Mouse (Mus musculus) intestine, embryonic 15.5 days (tissue): ENCODE data around the gene Best3. TPM values are rescaled to one million over a fixed set of nuclear protein-coding genes. Genes with fewer than 3 reads are reported as not detected.

Experiments used
- ATAC-seq: fragments of 200-750 bp; cut with Nextera tagmentation; 2 replicates; pipeline ENCODE4 v1.8.0; 2017; ENCODE audit warnings: moderate TSS enrichment, moderate library complexity
- H3K27ac ChIP-seq: fragments of 300-500 bp; sonication (generic); 2 replicates; pipeline ENCODE4 v1.5.1; 2015; ENCODE audit warnings: mild to moderate bottlenecking, inconsistent platforms
- H3K27me3 ChIP-seq: fragments of 300-500 bp; sonication (generic); replicated peaks from 2 replicates; pipeline ENCODE4 v1.6.1; 2015; ENCODE audit warnings: inconsistent platforms
- H3K36me3 ChIP-seq: fragments of 300-500 bp; sonication (generic); 2 replicates; pipeline ENCODE4 v1.6.1; 2015; ENCODE audit warnings: inconsistent platforms
- H3K4me1 ChIP-seq: fragments of 300-500 bp; sonication (generic); replicated peaks from 2 replicates; pipeline ENCODE4 v1.6.1; 2015; ENCODE audit warnings: inconsistent platforms
- H3K4me2 ChIP-seq: fragments of 300-500 bp; sonication (generic); replicated peaks from 2 replicates; pipeline ENCODE4 v1.6.1; 2015; ENCODE audit warnings: mild to moderate bottlenecking, inconsistent platforms
- H3K4me3 ChIP-seq: fragments of 300-500 bp; sonication (generic); replicated peaks from 2 replicates; pipeline ENCODE4 v1.5.1; 2015; ENCODE audit warnings: inconsistent platforms
- H3K9ac ChIP-seq: fragments of 300-500 bp; sonication (generic); 2 replicates; pipeline ENCODE4 v1.6.1; 2015; ENCODE audit warnings: inconsistent platforms
- H3K9me3 ChIP-seq: fragments of 300-500 bp; sonication (generic); 2 replicates; pipeline ENCODE4 v1.6.1; 2016; ENCODE audit warnings: inconsistent platforms
- WGBS: fragments of 180-500 bp; shearing (Covaris S2); methylation state at CpG from one replicate; pipeline ENCODE4 v1.1.7; 2015; 5-methylcytosine and 5-hydroxymethylcytosine counted together
- polyA plus RNA-seq: library from polyadenylated mRNA; unstranded; fragments of >200 nt; fragmentation: Nextera tagmentation; extraction: Ambion mirVana; gene quantifications from 2 replicates; pipeline ENCODE4 v1.2.1, GENCODE M21; 2015

The Best3 gene
- not detected in 2 replicates for polyA plus RNA-seq

DNA sequence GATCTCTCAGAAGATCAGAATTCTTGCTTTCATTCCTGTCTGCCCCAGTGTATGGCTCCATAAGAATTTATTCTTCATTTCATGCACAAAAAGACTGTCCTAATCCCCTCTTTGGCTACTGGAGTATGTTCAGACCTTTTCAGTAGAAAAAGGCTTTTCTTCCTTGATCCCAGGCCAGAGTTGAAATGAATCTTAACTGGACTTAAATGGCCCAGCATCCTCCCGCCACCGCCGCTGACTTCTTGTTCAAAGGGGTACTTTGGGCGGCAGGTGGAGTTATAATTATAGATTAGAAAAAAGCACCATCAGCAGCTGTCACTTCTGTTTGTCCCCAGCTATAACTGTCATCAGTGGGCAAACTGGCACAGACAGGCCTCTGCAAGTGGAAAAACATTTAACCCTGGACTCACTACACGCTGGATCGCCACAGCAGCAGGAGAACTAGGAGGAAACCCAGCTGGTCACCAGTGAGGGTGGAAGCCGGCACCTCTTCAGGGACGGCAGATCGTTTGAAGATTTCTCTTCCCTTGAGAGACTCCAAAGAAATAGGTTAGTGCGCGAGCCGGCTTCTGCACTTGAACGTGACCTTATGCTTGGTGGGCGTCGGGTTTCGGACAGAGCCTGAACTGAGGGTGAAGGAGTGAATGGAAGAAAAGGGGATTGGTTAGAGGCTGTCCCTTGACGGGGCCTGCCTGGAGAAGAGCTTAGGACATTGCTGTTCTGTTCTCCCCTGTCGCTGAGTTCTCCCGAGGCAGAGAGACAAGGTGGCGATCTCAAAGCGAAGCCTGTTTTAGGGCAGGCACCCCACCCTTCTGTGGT, at the start of gene Best3:
Gene Best3 (plus strand): TSS at position 51 of the 819 bp plus-strand sequence.
- no peak for ATAC-seq
- Histone ChIP-seq H3K4me1 (no peaks in the 10 kb centered on the region), H3K27me3 (no peaks in the 10 kb centered on the region), H3K9ac (no peak within 1 kb of the TSS), H3K36me3 (no peaks in the 10 kb centered on the region), H3K9me3 (no peaks in the 10 kb centered on the region), H3K4me3 (no peak within 1 kb of the TSS), H3K4me2 (no peak within 1 kb of the TSS), H3K27ac (no peak within 1 kb of the TSS)
- 52% methylated on average over 21 of the region's 21 CpGs for WGBS

DNA sequence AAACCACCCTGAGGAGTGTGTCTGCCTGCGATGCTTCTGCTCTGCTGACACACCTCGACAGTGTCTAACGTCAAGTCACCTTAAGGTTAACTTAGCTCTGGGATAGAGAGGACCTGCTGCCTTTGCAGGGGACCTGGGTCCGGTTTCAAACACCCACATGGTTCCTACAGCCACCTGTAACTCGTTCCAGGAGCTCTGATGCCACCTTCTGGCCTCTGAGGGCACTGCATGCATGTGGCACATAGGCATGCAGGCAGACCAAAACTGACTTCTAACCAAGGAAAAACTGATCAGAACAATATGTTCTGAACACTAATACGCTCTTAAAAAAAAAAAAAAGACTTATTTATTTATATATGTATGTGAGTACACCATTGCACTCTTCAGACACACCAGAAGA, 43.1 kb upstream of the Best3 start:
- Histone ChIP-seq H3K27me3 (no peaks in the 10 kb centered on the region), H3K4me1 (0 out of 2 replicates have a peak, but pooled peaks cover 3% of the 10 kb centered on the region), H3K4me3 (no peak overlapping the region), H3K9me3 (no peaks in the 10 kb centered on the region), H3K36me3 (0 out of 2 replicates have a peak, but pooled peaks cover 6% of the 10 kb centered on the region), H3K27ac (no peak overlapping the region), H3K4me2 (no peak overlapping the region), H3K9ac (no peak overlapping the region)
- no peak for ATAC-seq
- 92% methylated on average over 6 of the region's 6 CpGs for WGBS

DNA sequence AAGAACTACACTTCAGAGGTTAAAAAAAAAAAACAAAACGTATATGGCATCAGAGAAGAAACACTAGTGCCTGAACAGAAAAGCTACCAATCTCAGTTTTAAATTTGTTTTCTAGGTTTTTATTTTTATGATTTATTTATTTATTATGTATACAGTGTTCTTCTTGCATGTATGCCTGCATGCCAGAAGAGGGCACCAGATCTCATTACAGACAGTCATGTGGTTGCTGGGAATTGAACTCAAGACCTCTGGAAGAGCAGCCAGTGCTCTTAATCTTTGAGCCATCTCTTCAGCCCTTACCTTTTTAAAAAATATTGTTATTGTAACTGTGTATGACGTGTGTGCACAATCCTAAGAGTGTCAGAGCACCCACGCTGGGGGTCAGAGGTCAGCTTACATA, 42.0 kb upstream of the Best3 start:
- no peak overlapping the region for H3K4me2 ChIP-seq
- no peaks in the 10 kb centered on the region for H3K27me3 ChIP-seq
- H3K9me3 ChIP-seq = no peaks in the 10 kb centered on the region
- no peak for ATAC-seq
- peaks cover 7% of the 10 kb centered on the region; the same call in 1 of the 2 replicates for H3K4me1 ChIP-seq
- 78% methylated on average over 3 of the region's 3 CpGs for WGBS
- H3K9ac ChIP-seq = no peak overlapping the region
- no peak overlapping the region for H3K4me3 ChIP-seq
- H3K27ac ChIP-seq = no peak overlapping the region
- H3K36me3 ChIP-seq = 0 out of 2 replicates have a peak, but pooled peaks cover 6% of the 10 kb centered on the region

DNA sequence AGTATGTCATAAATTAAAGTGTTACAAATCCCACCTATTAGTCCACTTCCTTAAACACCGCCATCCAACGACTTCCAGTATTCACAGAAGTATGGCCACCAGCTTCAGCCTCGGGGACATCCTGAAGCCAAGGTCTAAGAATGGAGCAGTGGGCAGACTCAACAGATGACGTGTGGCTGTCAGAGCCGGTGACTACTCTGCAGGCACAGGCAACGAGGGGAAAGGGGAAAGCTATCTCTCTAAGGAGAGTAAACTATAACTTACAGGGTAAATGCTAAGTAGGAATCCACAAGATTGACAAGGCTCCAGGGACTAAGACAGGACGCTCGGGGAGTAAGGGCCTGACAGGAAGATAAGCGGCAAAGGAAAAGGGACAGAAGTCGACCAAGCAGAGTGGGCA, 41.2 kb upstream of the Best3 start:
- Histone ChIP-seq H3K9me3 (no peaks in the 10 kb centered on the region), H3K4me3 (no peak overlapping the region), H3K27me3 (no peaks in the 10 kb centered on the region), H3K4me2 (no peak overlapping the region), H3K36me3 (0 out of 2 replicates have a peak, but pooled peaks cover 6% of the 10 kb centered on the region), H3K9ac (no peak overlapping the region), H3K27ac (no peak overlapping the region), H3K4me1 (peaks cover 7% of the 10 kb centered on the region; the same call in 1 of the 2 replicates)
- ATAC-seq = no peak
- WGBS = 60% methylated on average over 10 of the region's 10 CpGs

DNA sequence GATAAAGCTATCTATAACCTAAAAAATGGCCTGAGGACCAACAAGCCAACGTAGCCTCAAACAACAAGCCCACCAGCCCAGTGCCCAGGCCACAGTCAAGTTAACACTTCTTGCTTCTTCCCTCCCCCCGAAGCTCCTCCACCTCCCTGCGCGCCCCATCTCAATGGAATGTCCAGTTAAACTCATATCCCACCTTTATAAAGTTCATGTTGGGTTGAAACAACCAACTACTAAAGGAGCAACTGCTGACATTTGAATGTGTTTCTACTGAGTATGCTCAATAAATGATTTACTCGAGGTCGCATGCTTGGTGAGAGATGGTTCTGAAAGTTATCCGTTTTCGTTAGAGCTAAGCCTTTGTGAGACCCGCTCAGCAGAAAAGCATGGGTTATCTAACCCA, 37.7 kb upstream of the Best3 start:
- H3K4me2 ChIP-seq = peak overlapping the region; percentile 84
- ATAC-seq = no peak
- H3K36me3 ChIP-seq = no peaks in the 10 kb centered on the region
- H3K27me3 ChIP-seq = no peaks in the 10 kb centered on the region
- H3K9me3 ChIP-seq = no peaks in the 10 kb centered on the region
- H3K9ac ChIP-seq = no peak overlapping the region
- H3K4me1 ChIP-seq = peaks cover 7% of the 10 kb centered on the region; the same call in 1 of the 2 replicates
- peak overlapping the region; percentile 78 for H3K4me3 ChIP-seq
- H3K27ac ChIP-seq = no peak overlapping the region
- WGBS = 59% methylated on average over 9 of the region's 9 CpGs

DNA sequence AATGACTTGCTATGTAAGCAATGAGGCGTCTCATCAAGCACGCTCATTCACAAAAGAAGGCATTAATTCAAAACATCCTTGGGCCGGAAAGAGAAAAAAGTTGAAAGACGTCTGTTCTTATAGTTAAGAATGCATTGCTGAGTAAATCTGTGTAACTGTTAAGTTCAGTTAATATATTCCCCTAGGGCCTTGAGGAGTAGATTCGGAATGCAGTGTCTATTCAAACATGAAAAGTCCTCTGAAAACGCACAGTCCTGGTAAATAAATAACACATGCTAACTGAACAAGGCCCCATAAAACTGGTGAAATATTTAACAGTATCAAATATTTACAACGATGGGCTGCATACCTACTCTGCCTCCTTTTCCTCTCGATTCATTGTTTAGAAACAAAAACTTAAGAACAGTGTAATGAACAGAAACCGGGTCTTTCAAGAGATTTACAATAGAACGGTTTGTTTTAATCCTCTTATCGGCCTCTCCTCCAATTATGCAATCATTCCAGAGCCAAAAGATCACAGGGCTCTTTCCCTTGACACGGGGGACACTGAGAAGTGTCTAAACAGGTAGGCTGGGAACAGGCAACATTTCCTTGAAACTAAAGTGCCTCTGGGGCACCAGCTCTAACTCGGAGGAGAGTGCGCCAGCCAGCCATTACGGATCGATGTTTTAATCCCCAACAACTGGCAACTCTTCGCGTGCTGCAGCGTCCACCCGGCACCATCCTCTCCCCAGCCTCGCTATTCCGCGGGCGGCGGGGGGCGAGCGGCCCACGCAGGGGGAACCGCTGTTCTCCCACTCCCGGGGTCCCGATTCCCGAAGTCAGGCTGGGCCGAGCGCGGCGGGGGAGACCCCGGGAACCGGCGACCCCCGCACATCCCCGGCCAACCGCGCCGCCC, 36.8 kb upstream of the Best3 start:
- Histone ChIP-seq H3K27ac (peak overlapping the region; percentile 88), H3K9ac (peak overlapping the region; percentile 74), H3K4me3 (peak overlapping the region; percentile 78), H3K36me3 (no peaks in the 10 kb centered on the region), H3K4me2 (peak overlapping the region; percentile 84), H3K27me3 (no peaks in the 10 kb centered on the region), H3K9me3 (no peaks in the 10 kb centered on the region), H3K4me1 (peaks cover 7% of the 10 kb centered on the region; the same call in 1 of the 2 replicates)
- peak; percentile 23 for ATAC-seq
- WGBS = 3% methylated on average over 44 of the region's 44 CpGs

DNA sequence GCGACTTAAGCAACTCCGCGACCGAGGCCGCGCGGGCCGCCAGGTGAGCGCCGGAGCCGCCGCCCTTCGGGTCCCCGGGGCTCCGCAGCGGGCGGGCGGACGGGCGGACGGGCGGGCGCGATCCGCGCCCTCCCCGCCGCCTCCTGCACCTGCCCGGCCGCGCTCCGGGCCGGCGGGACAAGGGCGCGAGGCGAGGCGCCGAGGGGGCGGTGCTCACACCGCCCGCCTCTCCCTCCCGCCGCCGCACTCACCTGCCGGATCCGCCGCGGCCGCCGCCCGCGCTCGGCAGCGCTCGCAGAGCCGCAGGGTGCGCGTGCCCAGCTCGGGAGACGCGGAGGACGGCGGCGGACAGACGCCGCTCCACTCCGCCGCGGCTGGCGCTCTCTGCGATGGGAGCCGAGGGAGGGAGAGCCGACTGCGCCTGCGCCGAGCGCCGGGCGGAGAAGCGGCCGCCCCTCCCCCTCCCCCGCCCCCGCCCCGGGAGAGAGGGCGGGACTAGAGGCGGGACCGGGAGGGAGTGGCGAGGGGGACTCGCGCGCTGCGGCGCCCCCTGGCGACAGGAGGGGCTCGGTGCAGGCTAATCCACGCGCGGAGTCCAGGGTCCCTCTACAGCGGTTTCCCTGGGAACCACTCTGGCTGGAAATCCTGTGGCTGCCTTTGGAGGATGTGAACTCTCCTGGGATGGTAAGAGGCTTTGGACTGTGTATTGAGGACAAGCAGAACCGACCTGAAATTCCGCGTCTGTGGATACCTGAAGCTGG, 35.9 kb upstream of the Best3 start, which contains the start of gene Rab3ip:
Gene Rab3ip (minus strand): TSS at position 761 of the 761 bp plus-strand sequence.
- no peaks in the 10 kb centered on the region for H3K9me3 ChIP-seq
- 0% methylated on average over 69 of the region's 103 CpGs for WGBS

DNA sequence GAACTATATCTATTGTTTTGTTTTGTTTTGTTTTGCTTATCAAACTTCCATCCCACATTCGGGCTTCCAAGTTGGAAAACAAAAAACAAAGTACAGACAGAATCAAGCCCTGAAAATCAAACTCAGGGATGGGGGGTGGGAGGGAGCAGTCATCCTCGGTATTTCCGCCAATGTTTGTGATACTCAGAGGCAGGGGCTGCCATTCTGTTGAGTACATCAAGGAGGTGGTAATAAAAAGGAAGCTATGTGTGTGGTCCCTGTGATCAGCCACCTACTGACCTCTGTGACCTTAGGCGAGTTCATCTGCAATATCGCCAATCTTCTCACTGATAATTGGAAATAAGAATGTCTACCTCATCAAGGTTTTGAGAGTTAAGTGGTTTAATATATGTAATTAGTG, 35.2 kb upstream of the Best3 start:
- Histone ChIP-seq H3K4me1 (peaks cover 7% of the 10 kb centered on the region; the same call in 1 of the 2 replicates), H3K27me3 (no peaks in the 10 kb centered on the region), H3K36me3 (no peaks in the 10 kb centered on the region), H3K9me3 (no peaks in the 10 kb centered on the region), H3K4me2 (peak overlapping the region; percentile 84), H3K27ac (no peak overlapping the region), H3K9ac (no peak overlapping the region), H3K4me3 (peak overlapping the region; percentile 78)
- ATAC-seq = no peak
- 16% methylated on average over 5 of the region's 5 CpGs for WGBS

More for the DNA sequence above, 35.9 kb upstream of the Best3 start, which contains the start of gene Rab3ip:
- H3K27me3 ChIP-seq = no peaks in the 10 kb centered on the region
- peak within 1 kb of the TSS; percentile 88 for H3K27ac ChIP-seq
- peak within 1 kb of the TSS; percentile 84 for H3K4me2 ChIP-seq
- peak within 1 kb of the TSS; percentile 78 for H3K4me3 ChIP-seq
- peak; percentile 92 for ATAC-seq
- H3K36me3 ChIP-seq = no peaks in the 10 kb centered on the region
- H3K4me1 ChIP-seq = peaks cover 7% of the 10 kb centered on the region; the same call in 1 of the 2 replicates
- peak within 1 kb of the TSS; percentile 74 for H3K9ac ChIP-seq

DNA sequence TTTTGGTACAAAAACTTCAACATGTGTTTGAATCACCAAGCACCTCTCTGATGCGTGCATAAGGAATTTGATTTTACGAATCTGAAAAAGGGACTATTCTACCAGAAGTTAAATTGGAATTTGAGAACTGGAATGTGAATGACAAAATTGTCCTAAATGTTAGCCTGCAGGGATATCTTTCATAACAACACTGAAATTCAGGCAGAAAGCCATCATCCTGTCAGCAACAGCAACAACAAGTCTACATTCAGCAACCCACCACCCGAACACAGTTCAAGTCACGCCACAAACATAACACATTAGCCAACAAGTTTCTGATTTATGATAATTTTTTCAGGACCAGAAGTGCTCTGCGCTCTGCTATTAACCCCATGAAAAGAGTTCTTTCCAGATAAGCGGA, 30.9 kb upstream of the Best3 start:
- Histone ChIP-seq H3K4me1 (no peaks in the 10 kb centered on the region), H3K27me3 (no peaks in the 10 kb centered on the region), H3K9ac (no peak overlapping the region), H3K27ac (no peak overlapping the region), H3K4me2 (no peak overlapping the region), H3K4me3 (no peak overlapping the region), H3K36me3 (no peaks in the 10 kb centered on the region), H3K9me3 (no peaks in the 10 kb centered on the region)
- 93% methylated on average over 6 of the region's 6 CpGs for WGBS
- no peak for ATAC-seq

DNA sequence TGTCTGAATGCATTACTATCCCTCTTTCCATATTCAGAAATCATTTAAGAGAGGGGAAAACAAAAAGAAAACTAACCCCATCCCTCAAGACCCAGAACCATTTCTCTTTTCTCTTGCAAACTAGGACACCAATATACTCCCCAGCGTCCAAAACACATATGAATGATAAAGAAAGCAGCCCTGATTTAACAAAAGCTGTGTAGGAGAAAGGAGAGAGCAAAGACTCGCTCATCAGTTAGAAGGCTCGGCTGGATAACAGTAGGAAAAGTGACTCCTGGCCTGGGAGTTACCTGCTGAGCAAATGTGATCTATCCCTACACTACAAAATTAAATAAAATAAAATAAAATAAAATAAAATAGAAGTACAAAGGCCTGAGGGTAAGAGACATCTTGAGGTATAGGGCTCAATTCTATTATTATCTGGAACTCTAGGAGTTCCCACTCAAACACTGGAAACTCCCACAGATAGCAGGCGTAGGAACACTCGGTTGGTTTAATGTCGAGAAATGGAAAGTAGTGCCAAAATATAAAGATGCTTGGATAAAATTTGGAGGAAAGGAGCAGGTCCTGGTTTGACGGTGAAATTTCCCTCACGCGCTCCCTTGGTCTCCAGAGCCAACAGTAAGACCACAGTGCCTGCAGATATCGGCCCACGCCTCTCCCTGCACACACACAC, 29.5 kb upstream of the Best3 start:
- Histone ChIP-seq H3K4me1 (no peaks in the 10 kb centered on the region), H3K4me3 (no peak overlapping the region), H3K27ac (no peak overlapping the region), H3K27me3 (no peaks in the 10 kb centered on the region), H3K36me3 (no peaks in the 10 kb centered on the region), H3K9ac (no peak overlapping the region), H3K4me2 (no peak overlapping the region), H3K9me3 (no peaks in the 10 kb centered on the region)
- ATAC-seq = no peak
- 96% methylated on average over 11 of the region's 11 CpGs for WGBS

DNA sequence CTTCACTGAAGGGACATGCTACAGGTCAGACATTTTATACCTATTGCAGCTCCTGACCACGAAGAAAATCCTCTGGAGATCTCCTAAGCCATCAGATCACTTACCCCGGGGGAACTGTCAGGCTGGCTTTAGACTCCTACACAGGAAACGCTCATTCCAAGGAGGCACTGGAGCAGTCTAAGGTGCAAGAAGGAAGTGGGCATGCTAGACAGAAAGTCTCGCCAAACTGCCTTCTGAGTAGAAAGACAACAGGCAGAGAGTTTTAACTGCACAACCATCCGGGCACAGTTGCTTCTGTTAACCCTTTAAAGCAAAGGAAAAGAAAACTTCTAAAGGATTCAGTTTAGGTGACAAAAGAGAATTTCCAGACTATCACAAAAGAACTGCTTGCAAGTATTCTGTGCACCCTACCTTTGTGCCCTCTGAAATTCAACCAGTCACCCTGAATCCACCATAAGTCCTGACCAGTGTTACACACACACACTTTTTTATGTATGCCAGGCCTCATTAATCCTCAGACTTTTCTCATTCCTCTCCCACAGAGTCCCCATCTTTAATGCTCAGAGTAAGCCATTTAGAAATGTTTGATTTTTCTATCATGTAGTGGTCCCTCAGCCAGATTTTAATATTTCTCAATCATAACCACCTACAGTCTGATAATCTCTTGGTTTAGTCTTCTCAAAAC, 28.1 kb upstream of the Best3 start:
- Histone ChIP-seq H3K4me1 (no peaks in the 10 kb centered on the region), H3K9me3 (no peaks in the 10 kb centered on the region), H3K9ac (no peak overlapping the region), H3K36me3 (no peaks in the 10 kb centered on the region), H3K27ac (no peak overlapping the region), H3K27me3 (no peaks in the 10 kb centered on the region), H3K4me2 (no peak overlapping the region), H3K4me3 (no peak overlapping the region)
- 46% methylated on average over 5 of the region's 5 CpGs for WGBS
- no peak for ATAC-seq
